Mouse (Mus musculus) layer of hippocampus, adult 8-10 months (tissue): ENCODE results near the gene Ccdc73. TPM values are rescaled to one million over a fixed set of nuclear protein-coding genes. Genes with fewer than 3 reads are reported as not detected.
A peak's percentile ranks its signal among the peaks of the same experiment; 100 is the strongest.
"Not testable (repeated sequence)": the region's sequence is repeated elsewhere in the genome, so short reads cannot be mapped to it uniquely, and the experiment has no call there.

Source experiments
- DNase-seq, 2 experiments: peaks; one replicate each; pipeline ENCODE4 v3.0.0; 2022; ENCODE audit warnings: low spot score in 2 of 2
- total RNA-seq, 4 experiments: library from RNA; stranded (reverse); gene quantifications; 2 replicates each; pipeline ENCODE4 v1.2.4; 2022

The Ccdc73 gene
- total RNA-seq, result 1 to 10 TPM in 1 of 4 experiments, not detected in 3; 1.4 TPM

DNA sequence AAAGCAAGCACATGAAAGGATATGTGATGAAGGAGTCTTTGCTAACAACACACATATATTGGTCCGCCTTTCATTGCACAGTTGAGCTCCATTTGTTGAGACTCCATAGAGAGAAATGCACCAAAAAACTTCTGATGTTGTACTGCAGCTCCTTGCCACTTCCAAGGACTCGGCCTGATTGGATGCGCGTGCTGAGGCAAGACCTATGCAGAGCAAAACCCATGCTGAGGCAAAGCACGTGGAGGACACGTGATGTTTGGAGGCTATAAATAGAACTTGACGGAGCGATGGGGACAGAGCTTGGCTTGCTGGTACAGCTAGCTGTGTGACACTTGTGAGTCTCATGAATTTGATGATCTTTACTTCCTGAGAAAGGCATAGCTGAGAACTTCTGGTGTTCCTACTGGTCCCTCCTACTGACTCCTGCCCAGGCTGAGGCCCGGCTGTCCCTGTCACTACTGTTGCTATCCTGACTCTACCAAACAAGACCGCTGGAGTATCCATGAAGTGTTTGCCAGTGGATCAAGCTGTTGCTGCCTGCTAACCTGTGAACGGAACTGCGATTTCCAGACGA, at the start of gene Ccdc73:
Gene Ccdc73 (plus strand): TSS at position 524 of the 574 bp plus-strand sequence.
- DNase-seq, result no peak

DNA sequence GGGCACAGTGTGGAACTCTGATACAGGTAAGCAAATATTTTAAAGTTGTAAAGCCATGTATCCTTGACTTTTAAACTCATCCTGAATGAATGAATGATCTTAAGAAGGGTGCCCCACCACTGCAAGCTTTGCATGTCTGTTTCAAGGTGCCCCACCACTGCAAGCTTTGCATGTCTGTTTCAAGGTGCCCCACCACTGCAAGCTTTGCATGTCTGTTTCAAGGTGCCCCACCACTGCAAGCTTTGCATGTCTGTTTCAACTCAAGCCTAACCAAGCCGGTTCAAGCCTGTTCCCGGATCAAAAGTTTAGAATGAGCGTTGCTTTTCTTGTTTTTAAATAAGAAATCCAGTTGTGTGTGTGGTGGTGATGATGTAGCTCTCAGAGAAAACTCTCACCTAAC, 48.8 kb upstream of the Ccdc73 start:
- DNase-seq, result not testable (repeated sequence)

- no peak for DNase-seq
These were observed 41.4 kb upstream of the Ccdc73 start for GRCm38 (mm10) chr2:104826191-104826590.

DNA sequence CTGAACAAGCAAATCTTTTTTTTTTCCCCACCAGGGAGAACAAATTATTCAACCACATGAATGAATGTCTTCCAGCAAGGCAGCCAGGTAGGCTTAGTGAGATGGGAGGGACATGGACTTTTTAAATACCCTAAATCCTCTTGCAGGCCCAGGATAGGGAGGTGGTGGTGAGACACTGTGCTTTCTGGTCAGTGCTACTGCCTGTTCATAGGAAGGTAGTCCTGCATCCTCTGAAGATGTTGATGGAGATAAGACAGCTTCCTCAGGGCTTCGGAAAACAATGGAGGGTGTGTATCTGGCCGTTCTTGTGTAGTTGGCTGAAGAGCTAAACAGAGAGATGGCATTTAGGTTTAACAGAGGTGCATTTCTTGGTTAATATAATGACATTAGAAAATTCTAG, 35.1 kb upstream of the Ccdc73 start:
- no peak for DNase-seq

DNA sequence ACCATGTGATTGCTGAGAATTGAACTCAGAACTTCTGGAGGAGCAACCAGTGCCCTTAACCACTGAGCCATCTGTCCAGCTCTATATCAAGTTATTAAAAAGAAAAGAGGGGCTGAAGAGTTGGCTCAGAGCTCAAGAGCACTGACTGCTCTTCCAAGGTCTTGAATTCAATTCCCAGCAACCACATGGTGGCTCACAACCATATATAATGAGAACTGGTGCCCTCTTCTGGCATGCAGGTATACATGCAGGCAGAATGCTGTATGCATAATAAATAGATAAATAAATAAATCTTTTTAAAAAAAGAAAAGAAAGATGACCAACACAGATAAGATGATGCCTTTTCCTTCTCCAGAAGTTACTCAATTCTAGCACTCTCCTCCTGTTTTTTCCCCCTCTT, 26.6 kb upstream of the Ccdc73 start:
- DNase-seq, result no peak

DNA sequence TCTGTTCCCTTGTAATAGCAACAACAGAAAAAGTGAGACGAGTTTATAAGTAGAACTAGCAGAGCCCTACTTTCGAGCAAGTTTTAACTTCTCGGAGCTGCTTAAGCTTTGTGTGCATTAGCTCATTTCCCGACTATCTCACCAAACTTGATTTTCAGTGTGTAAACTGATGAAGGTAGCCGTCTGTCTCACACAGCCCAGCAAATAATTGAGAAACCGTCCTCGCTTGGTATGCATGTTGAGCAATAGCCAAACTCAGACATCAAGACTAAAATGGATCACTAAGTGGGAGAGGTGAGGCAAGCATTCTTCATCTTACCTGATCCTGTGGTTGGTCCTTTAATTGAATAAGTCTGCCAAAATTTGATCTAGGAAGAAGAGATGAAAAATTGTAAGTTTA, 25.9 kb upstream of the Ccdc73 start:
- DNase-seq, result no peak

DNA sequence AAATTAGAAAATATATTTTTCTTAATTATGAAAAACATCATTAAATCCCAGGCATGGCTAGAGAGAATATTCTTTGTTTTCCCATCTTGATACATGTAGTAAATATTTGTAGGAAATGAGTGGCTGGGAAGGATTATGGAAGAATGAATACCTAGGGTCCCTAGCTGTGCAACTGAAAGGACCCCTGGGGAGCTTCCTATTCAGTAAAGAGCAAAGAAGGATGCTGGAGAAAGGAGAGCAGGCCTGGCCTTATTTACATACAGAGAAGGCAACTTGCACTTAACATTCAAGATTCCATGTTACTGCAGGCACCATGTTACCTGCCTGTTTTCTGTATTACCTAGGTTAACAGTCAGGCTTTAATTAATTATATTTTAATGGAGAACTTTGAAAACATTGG, 25.0 kb upstream of the Ccdc73 start:
- DNase-seq, result no peak

DNA sequence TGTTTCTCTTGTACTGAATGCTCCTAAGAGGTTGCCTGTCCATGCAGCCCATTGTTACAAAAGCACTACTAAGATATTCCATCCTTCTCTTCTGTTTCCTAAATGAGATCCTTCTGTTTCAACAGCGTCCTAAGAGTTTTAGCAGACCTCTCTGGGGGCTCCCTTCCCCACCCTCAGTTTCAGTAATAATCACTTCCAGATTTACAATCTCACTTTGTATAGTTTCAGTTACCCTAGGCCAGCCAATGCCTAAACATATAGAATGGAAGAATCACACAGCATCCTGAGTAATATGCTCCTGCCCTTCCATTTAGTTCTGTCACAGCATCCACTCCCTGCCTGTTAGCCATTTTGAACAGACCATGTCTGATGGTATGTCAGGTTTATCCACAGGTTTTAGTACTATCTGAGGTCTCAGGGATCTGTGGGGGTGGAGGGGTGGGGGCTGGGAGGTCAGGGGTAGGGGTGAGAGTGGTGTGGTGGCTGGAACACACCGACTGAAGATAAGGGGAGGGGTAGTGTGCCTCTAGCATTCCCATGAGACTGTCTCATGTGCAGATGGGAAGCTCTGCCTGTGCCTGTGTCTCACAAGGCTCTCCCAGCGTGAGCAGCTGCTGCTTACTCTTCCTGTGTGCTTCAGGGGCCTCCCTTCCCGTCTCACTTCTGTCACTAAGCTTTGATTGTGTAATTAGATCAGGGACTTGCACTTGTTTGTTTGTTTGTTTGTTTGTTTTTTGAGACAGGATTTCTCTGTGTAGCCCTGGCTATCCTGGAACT, 20.8 kb upstream of the Ccdc73 start:
- no peak for DNase-seq

DNA sequence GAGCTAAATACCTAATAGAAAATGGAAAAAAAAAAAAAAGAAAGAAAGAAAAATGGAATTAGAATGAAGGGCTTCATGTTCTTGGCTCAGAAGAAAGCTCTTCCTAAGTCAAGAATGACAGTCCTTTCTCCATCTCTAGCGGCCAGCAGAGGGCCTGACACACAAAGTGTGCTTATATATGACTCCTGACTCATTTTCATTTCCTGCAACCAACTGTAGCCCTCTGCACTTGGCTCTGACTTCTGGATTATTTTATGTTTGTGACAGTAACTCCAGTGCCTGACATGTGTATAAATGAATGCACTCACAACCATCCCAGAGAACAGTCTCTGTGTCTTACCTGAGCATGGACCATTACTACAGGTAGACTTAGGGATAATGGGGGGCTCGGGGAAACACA, 20.0 kb upstream of the Ccdc73 start:
- DNase-seq, result no peak

- no peak for DNase-seq
These were observed 19.1 kb upstream of the Ccdc73 start for GRCm38 (mm10) chr2:104848235-104849161.

GRCm38 (mm10) chr2:104849276-104849990, 18.2 kb upstream of the Ccdc73 start, which contains the start of gene Prrg4:
Prrg4 (minus strand) TSS chr2:104849876.
- DNase-seq, result peak in 1 of 2 experiments; percentile 17

DNA sequence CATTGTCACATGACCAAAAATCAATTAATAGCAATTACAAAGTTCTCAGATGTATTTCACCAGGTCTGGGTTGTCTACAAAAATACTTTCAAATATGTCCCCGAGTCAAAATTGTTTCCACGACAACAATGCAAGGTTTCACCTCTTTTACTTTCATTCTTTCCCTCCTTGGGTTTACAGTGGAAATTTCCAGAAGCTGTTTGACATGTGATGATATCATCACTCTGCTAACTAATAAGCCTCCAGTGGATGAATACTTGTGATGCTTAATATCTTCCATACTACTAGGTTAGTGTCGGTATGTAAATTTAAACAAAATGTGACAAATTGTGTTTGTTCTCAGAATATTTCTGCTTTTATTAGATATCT, 17.6 kb upstream of the Ccdc73 start:
- no peak for DNase-seq

DNA sequence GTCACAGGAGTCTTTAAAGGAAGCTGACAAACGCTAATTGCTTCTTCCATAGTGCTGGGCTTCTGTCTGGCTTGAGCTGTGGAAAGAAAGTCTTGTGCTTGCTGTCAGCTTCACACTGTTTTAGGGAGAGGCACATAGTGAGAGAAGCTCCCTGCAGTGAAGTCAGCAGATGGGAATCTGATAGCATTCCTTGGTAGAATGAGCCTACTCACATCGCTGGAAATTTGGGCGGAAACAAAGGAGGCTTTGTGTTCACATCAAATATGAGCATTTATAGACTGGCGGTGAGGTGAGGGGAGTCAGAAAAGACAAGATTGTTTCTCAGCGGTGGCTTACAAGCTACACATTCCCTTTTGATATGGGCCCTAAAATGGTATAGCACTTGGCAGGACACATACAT, 15.9 kb upstream of the Ccdc73 start:
- DNase-seq, result no peak

- DNase-seq, result no peak
These were observed 15.1 kb upstream of the Ccdc73 start for GRCm38 (mm10) chr2:104852546-104852945.

DNA sequence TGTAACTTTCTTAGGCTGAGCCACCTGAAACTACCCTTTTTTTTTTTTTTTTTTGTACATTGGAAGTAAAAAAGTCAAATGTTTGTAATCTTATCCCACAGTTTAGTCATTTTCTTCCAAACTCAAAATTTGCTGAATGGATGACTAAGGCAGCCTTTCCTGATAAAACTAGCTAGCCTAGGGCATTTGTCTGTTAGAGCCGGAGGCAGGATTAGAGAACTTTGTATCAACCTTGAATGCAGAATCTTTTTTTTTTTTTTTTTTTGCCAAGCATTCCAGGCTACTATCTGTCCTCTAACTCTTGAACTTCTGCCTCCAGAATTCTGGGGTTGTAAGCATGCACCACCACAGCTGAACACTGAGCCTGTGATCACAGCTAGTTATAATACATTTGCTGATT, 12.8 kb upstream of the Ccdc73 start:
- no peak for DNase-seq

DNA sequence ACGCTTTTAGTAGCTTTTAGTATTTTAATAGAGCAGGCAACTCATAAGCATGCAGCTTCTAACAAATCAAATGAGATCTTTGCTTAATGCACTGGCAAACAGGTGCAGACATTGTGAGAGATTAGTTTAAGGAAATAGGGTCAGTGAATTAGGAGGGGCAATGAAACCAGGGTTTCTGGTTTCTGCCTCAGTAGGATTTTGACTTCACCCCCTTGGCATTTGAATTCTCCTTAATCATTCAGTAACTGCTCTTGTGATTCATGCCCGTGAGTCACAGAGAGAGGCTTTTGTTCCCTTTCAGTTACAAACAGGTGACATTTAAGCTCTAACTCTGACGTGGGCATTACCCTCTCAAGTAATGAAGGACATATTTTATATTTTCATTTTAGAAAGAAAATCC, 11.9 kb upstream of the Ccdc73 start:
- DNase-seq, result no peak

- no peak for DNase-seq
These were observed 11.4 kb upstream of the Ccdc73 start for GRCm38 (mm10) chr2:104856218-104856617.

- not testable (repeated sequence) for DNase-seq
These were observed 9.5 kb upstream of the Ccdc73 start for GRCm38 (mm10) chr2:104858083-104858482.

GRCm38 (mm10) chr2:104859060-104859459, 8.5 kb upstream of the Ccdc73 start:
- no peak for DNase-seq

- no peak for DNase-seq
These were observed 7.2 kb upstream of the Ccdc73 start for GRCm38 (mm10) chr2:104860426-104860825.

GRCm38 (mm10) chr2:104864176-104864860, 3.3 kb upstream of the Ccdc73 start:
- no peak for DNase-seq
